Mouse (Mus musculus): ENCODE measurements around the gene Bhlha15. TPM values are rescaled to one million over a fixed set of nuclear protein-coding genes. Genes with fewer than 3 reads are reported as not detected.

Gene Bhlha15
- polyA plus RNA-seq, 1 experiment: not detected

- no peak overlapping the region for H3K4me3 ChIP-seq (ENCODE audit: insufficient read depth, low read depth, low read length)
- H3K27ac ChIP-seq (replicated peaks; ENCODE audit: low read depth, low read length): no peak overlapping the region
- no peaks in the 10 kb centered on the region for H3K4me1 ChIP-seq (ENCODE audit: control insufficient read depth, insufficient read depth, insufficient read length, low read length)
Measured at GRCm38 (mm10) chr5:144181249-144181648, 8.8 kb upstream of the Bhlha15 start.

DNA sequence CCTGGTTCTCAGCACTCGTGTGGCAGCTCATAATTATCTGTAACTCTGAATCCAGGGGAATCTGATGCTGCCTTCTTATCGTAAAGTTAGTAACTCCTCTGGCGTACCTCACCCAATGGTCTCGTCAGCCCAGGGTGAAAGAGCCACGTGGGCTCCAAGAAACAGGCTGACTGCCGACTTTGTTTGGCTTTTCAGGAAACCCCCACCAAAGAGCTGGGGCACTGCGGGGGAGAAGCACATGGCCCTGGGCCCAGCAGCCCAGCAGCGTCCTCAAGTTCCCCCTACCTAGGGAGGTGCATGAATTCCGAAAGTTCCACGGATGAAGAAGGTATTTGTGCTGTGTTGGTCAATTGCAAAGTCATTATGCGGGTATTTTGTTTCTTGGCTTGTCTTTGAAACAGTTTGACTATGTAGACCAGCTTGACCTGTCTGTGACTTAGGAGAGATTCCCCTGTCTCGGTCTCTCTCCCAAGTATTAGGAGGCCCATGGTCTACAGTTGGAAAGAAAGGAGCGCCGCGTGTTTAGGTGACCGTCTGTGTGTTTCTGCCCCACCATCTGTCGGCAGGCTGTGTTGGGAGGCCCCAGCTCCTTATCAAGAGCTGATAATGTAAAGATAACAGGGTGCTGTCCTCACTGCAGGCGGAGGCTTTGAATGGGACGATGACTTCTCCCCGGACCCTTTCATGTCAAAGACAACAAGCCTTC lies 7.4 kb upstream of the Bhlha15 start:
- Histone ChIP-seq H3K27ac (replicated peaks; ENCODE audit: low read depth, low read length) (no peak overlapping the region), H3K4me3 (ENCODE audit: insufficient read depth, low read depth, low read length) (no peak overlapping the region), H3K4me1 (ENCODE audit: control insufficient read depth, insufficient read depth, insufficient read length, low read length) (no peaks in the 10 kb centered on the region)

DNA sequence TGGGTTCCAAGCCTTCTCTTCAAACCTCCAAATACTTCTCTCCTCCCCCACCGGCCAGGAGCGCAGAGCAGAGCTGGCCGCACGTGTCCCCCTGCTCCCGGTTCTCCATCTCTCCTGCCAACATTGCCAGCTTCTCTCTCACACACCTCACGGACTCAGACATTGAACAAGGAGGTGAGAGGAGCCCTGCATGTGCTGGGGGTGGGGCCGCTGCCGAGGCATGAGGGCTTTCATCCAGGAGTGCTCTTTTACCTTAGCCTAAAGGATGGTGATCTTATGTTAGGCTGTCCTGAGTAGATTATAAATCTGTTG lies 6.9 kb upstream of the Bhlha15 start:
- Histone ChIP-seq H3K27ac (replicated peaks; ENCODE audit: low read depth, low read length) (no peak overlapping the region), H3K4me1 (ENCODE audit: control insufficient read depth, insufficient read depth, insufficient read length, low read length) (no peaks in the 10 kb centered on the region), H3K4me3 (ENCODE audit: insufficient read depth, low read depth, low read length) (no peak overlapping the region)

- Histone ChIP-seq H3K4me1 (ENCODE audit: control insufficient read depth, insufficient read depth, insufficient read length, low read length) (no peaks in the 10 kb centered on the region), H3K4me3 (ENCODE audit: insufficient read depth, low read depth, low read length) (no peak overlapping the region), H3K27ac (replicated peaks; ENCODE audit: low read depth, low read length) (no peak overlapping the region)
Measured at GRCm38 (mm10) chr5:144183647-144184335, 6.3 kb upstream of the Bhlha15 start.

DNA sequence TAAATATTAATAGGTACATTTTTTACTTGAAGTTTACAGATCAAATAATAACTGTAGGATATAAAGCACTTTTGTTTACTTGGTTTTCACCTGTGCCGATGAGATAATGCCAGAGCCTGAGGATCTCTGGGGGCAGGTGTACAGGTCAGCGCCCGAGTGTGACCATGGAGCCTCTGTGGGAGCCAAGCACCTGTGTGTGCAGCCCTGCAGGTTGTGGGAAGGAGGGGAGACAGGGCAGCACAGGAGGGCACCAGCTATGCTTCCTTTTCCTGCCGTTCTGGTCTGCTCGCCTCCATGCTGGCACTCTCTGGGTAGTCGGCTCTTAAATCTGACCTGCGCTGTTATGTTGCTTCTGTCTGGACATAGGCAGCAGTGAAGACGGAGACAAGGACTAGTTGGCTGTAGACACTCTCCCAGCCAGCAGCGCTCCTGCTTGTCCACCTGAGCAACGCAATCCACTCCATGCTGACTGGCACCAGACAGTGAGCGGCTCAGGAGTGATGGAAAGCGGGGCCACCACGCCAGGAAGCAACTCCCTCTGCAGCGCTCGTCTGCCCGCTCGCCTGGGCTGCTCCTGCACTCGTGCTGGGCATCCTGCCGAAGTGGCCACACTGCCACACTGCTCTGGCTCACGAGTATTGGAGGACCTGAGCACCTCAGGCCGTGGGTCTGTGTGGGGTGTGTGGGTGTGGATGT lies 5.6 kb upstream of the Bhlha15 start:
- Histone ChIP-seq H3K27ac (replicated peaks; ENCODE audit: low read depth, low read length) (no peak overlapping the region), H3K4me3 (ENCODE audit: insufficient read depth, low read depth, low read length) (no peak overlapping the region)

GRCm38 (mm10) chr5:144188422-144188821 lies 1.7 kb upstream of the Bhlha15 start:
- Histone ChIP-seq H3K4me3 (ENCODE audit: insufficient read depth, low read depth, low read length) (no peak overlapping the region), H3K27ac (replicated peaks; ENCODE audit: low read depth, low read length) (no peak overlapping the region), H3K4me1 (ENCODE audit: control insufficient read depth, insufficient read depth, insufficient read length, low read length) (no peaks in the 10 kb centered on the region; the same call in 1 of the 2 replicates)

More for the DNA sequence above, 5.6 kb upstream of the Bhlha15 start:
- H3K4me1 ChIP-seq (ENCODE audit: control insufficient read depth, insufficient read depth, insufficient read length, low read length): no peaks in the 10 kb centered on the region

DNA sequence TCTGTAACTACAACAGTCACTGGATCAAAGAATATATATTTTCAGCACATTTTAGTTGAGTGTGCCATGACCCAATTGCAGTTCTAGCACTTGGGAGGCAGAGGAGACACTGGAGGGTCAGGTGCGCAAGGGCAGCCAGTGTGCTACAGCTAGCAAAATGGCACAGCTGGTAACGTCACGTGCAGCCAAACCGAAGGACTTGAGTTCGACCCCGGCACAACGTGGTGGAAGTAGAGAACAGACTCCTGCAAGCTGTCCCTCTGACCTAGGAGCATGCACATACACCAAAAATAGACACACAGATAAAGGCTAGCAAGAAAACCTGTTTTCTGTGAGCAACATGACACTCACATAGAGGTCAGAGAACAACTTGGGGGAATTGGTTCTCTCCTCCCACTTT lies 759 bp upstream of the Bhlha15 start:
- Histone ChIP-seq H3K27ac (replicated peaks; ENCODE audit: low read depth, low read length) (no peak overlapping the region), H3K4me1 (ENCODE audit: control insufficient read depth, insufficient read depth, insufficient read length, low read length) (no peaks in the 10 kb centered on the region; the same call in 1 of the 2 replicates), H3K4me3 (ENCODE audit: insufficient read depth, low read depth, low read length) (no peak overlapping the region)

DNA sequence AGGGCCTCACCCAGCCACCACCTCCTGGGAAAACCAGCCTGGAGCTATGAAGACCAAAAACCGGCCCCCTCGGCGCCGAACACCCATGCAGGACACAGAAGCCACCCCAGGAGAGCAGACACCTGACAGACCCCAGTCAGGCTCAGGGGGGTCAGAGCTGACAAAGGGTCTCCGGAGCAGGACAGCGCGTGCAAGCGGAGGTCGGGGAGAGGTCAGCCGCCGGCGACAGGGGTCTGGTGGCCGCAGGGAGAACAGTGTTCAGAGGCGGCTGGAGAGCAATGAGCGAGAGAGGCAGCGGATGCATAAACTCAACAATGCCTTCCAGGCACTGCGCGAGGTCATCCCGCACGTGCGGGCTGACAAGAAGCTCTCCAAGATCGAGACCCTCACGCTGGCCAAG lies 940 bp downstream of the Bhlha15 start:
- Histone ChIP-seq H3K27ac (replicated peaks; ENCODE audit: low read depth, low read length) (no peak overlapping the region), H3K4me1 (ENCODE audit: control insufficient read depth, insufficient read depth, insufficient read length, low read length) (no peaks in the 10 kb centered on the region; the same call in 1 of the 2 replicates), H3K4me3 (ENCODE audit: insufficient read depth, low read depth, low read length) (no peak overlapping the region)

DNA sequence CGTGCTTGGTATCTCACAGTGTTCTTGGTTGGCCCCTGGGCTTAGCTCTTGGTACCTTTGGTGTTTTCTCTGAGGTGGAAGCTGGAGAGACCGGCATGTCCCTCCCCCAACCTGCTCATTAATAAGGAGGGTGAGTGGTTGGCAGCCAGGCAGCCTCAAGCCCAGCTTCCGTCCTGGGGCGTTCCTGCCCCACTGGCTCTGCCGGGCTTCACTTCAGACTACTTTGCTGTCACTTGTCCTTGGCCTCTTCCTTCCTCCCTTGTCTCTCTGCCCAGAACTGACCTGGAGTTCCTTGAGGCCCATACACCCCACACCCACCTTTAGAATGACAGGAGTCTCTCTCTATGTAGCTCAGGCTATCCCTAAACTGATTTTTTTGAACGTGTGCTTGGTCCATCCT lies 2.6 kb downstream of the Bhlha15 start:
- no peaks in the 10 kb centered on the region; the same call in 1 of the 2 replicates for H3K4me1 ChIP-seq (ENCODE audit: control insufficient read depth, insufficient read depth, insufficient read length, low read length)
- no peak overlapping the region for H3K4me3 ChIP-seq (ENCODE audit: insufficient read depth, low read depth, low read length)
- no peak overlapping the region for H3K27ac ChIP-seq (replicated peaks; ENCODE audit: low read depth, low read length)

DNA sequence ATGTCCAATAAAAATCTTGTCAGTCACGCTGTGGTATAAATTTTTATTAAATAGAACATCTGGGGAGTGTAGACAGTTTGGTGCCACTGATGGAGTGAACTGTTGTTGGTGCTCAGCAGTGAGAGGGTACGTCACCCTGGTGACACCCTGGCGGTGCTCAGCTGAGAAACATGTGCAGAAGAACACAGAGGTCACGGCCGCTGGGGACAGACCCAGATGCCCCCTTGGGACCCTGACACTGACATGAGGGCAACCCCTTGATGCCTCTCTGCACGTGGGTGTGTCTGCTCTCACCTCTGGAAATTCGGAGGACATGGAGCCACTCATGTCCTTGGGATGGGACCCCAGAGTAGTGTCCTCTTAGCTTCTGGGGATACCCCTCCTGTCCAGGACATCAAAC lies 4.3 kb downstream of the Bhlha15 start:
- no peak overlapping the region for H3K27ac ChIP-seq (replicated peaks; ENCODE audit: low read depth, low read length)
- H3K4me1 ChIP-seq (ENCODE audit: control insufficient read depth, insufficient read depth, insufficient read length, low read length): no peaks in the 10 kb centered on the region; the same call in 1 of the 2 replicates
- no peak overlapping the region for H3K4me3 ChIP-seq (ENCODE audit: insufficient read depth, low read depth, low read length)

DNA sequence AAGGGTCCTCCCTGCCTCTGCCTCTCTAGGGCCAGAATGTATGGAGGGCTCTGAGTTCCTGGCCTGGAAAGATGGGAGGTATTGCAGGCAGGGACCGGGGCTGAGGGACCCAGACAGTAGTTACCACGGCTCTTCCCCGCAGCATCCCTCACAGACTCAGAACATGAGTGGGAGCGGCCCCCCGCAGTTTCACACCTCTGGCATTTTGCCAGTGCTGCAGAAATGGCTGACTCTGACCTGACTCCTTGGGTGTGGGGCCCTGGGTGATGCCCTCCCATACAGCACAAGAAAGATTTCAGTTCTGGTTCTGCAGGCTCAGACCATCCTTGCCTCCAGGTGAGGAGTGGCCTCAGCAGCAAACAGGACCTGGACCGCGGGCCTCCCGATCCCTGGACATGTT lies 5.5 kb downstream of the Bhlha15 start:
- H3K4me1 ChIP-seq (ENCODE audit: control insufficient read depth, insufficient read depth, insufficient read length, low read length): no peaks in the 10 kb centered on the region; the same call in 1 of the 2 replicates
- no peak overlapping the region for H3K4me3 ChIP-seq (ENCODE audit: insufficient read depth, low read depth, low read length)
- no peak overlapping the region for H3K27ac ChIP-seq (replicated peaks; ENCODE audit: low read depth, low read length)

GRCm38 (mm10) chr5:144200616-144201015 lies 10.5 kb downstream of the Bhlha15 start:
- Histone ChIP-seq H3K4me3 (ENCODE audit: insufficient read depth, low read depth, low read length) (no peak overlapping the region), H3K4me1 (ENCODE audit: control insufficient read depth, insufficient read depth, insufficient read length, low read length) (no peaks in the 10 kb centered on the region), H3K27ac (replicated peaks; ENCODE audit: low read depth, low read length) (no peak overlapping the region)

DNA sequence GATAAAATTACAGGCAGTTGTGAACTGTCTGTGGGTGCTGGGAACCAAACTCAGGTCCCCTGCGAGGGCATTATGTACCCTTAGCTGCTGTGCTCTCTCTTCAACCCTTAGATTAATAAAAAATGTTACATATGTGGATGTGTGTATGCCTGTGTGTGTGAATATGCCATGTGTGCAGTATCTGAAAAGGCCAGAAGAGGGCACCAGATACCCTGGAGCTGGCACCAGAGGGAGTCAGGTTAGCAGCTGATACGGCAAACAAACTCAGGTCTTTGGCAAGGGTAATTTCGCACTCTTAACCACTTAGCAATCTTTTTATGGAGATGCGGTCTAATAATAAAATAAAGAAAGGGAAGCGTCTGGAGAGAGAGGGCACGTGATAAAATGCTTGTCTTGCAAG lies 12.3 kb downstream of the Bhlha15 start:
- Histone ChIP-seq H3K4me3 (ENCODE audit: insufficient read depth, low read depth, low read length) (no peak overlapping the region), H3K4me1 (ENCODE audit: control insufficient read depth, insufficient read depth, insufficient read length, low read length) (no peaks in the 10 kb centered on the region), H3K27ac (replicated peaks; ENCODE audit: low read depth, low read length) (no peak overlapping the region)

- Histone ChIP-seq H3K4me1 (ENCODE audit: control insufficient read depth, insufficient read depth, insufficient read length, low read length) (no peaks in the 10 kb centered on the region), H3K27ac (replicated peaks; ENCODE audit: low read depth, low read length) (no peak overlapping the region), H3K4me3 (ENCODE audit: insufficient read depth, low read depth, low read length) (no peak overlapping the region)
Measured at GRCm38 (mm10) chr5:144203398-144203959, 13.4 kb downstream of the Bhlha15 start.

GRCm38 (mm10) chr5:144204303-144204702 lies 14.2 kb downstream of the Bhlha15 start:
- Histone ChIP-seq H3K4me1 (ENCODE audit: control insufficient read depth, insufficient read depth, insufficient read length, low read length) (no peaks in the 10 kb centered on the region), H3K27ac (replicated peaks; ENCODE audit: low read depth, low read length) (no peak overlapping the region), H3K4me3 (ENCODE audit: insufficient read depth, low read depth, low read length) (no peak overlapping the region)

All from brown adipose tissue, adult 24 weeks (tissue).